Comparison of ENCODE assay signal across 10 mouse cellular contexts in genomic region chr3:101518810-101519209, GRCm38 (mm10).
A peak's percentile ranks its signal among the peaks of the same experiment; 100 is the strongest.
DNase-seq lines count a peak whose midpoint lies in the region; ATAC-seq lines count a peak whose summit lies in the region.
"Had no signal": no experiment of that assay in that cellular context is flagged by ENCODE, and none has a peak within 500 bp of the region (broad histone marks: within the 10 kb centered on the region; RNA-seq: fewer than 3 reads in every experiment).

No protein-coding gene starts in this region.

- H3K27me3 ChIP-seq in heart, embryonic 14.5 days (ENCODE audit: control insufficient read depth, insufficient read depth, low read length): no peaks in the 10 kb centered on the region
- H3K27me3 ChIP-seq: heart, embryonic 12.5 days had no signal

- H3K27ac ChIP-seq in heart, embryonic 14.5 days (replicated peaks in 1 of 2; ENCODE audit: control insufficient read depth in 1 of 2, insufficient read depth in 1 of 2, low read depth in 2 of 2, low read length in 2 of 2): peak overlapping the region; percentile 29 to 51; a peak in 3 of 4 replicates
- H3K27ac ChIP-seq: left cerebral cortex, adult 2 months had no signal

- no peak for DNase-seq in heart, postnatal 14 days
- peak; percentile 18 for DNase-seq in ovary, postnatal 36 days (ENCODE audit: low spot score)
- DNase-seq in ovary, postnatal 10 days (ENCODE audit: low spot score): no peak
- DNase-seq in kidney, postnatal 25 days: peak; percentile 55 to 76
- no peak for DNase-seq in left cerebral cortex, postnatal 10 days (ENCODE audit: extremely low spot score in 1 of 2, low spot score in 2 of 2)
- no peak for DNase-seq in urinary bladder, postnatal 25 days (ENCODE audit: low spot score)
- no peak for DNase-seq in thymus, postnatal 10 days (ENCODE audit: low spot score in 2 of 2)

- no peaks in the 10 kb centered on the region for H3K9me3 ChIP-seq in heart, embryonic 14.5 days (ENCODE audit: control insufficient read depth, low read length)
- H3K9me3 ChIP-seq: heart, embryonic 12.5 days had no signal

- H3K4me2 ChIP-seq in heart, embryonic 14.5 days (ENCODE audit: low read length): no peak overlapping the region
- H3K4me2 ChIP-seq: heart, embryonic 12.5 days had no signal

- 29% methylated on average over 6 of the region's 6 CpGs for WGBS in heart, embryonic 14.5 days

- H3K4me1 ChIP-seq in heart, embryonic 14.5 days (ENCODE audit: control insufficient read depth in 2 of 2, insufficient read depth in 2 of 2, low read length in 2 of 2): peaks cover 31 to 42% of the 10 kb centered on the region in 2 experiments

- intact Hi-C loops in heart, postnatal 14 days (cut with DNase I): no loop called here
- intact Hi-C loops in left cerebral cortex, postnatal 10 days (cut with DNase I): no loop called here

- no peak for ATAC-seq in heart, embryonic 14.5 days (ENCODE audit: insufficient number of reproducible peaks, insufficient read depth, low FRiP score, low read depth)

- H3K4me3 ChIP-seq in heart, embryonic 14.5 days (ENCODE audit: control insufficient read depth in 1 of 2, insufficient read depth in 1 of 2, low read depth in 1 of 2, low read length in 2 of 2): no peak overlapping the region
- H3K4me3 ChIP-seq: heart, embryonic 12.5 days; left cerebral cortex, adult 2 months had no signal

- H3K36me3 ChIP-seq in heart, embryonic 14.5 days (ENCODE audit: control insufficient read depth, insufficient read depth, low read length): no peaks in the 10 kb centered on the region
- H3K36me3 ChIP-seq: heart, embryonic 12.5 days had no signal

- H3K9ac ChIP-seq in heart, embryonic 14.5 days (ENCODE audit: low read length): peak overlapping the region; percentile 1; the same call in 1 of the 2 replicates
- H3K9ac ChIP-seq: heart, embryonic 12.5 days had no signal

Comparison
In these comparisons a context has a peak if more than half of its experiments do, and no peak if none do; other contexts are left out.
1. DNase-seq: peak in ovary, postnatal 36 days (single experiment) and kidney, postnatal 25 days (2 of 2); none in heart, postnatal 14 days (0 of 2), ovary, postnatal 10 days (single experiment), left cerebral cortex, postnatal 10 days (0 of 2), urinary bladder, postnatal 25 days (single experiment) and thymus, postnatal 10 days (0 of 2).